Mouse (Mus musculus) left cerebral cortex, adult 18-20 months (tissue): ENCODE results near the gene Itpr2. TPM values are rescaled to one million over a fixed set of nuclear protein-coding genes. Genes with fewer than 3 reads are reported as not detected.

Experiments
- DNase-seq, 2 experiments: peaks; one replicate each; pipeline ENCODE4 v3.0.0; 2021 to 2022; ENCODE audit warnings: low spot score in 2 of 2, mixed read lengths in 1 of 2
- total RNA-seq, 2 experiments: library from RNA; stranded (reverse); gene quantifications; 2 replicates each; pipeline ENCODE4 v1.2.3; 2021

The Itpr2 gene
- total RNA-seq, 2 experiments from 2014 or later, result 10.7 to 13.3 TPM

- no peak for DNase-seq
Measured at GRCm38 (mm10) chr6:146229519-146229918, 272.5 kb downstream of the Itpr2 start.

- no peak for DNase-seq
Measured at GRCm38 (mm10) chr6:146228048-146228447, 274.0 kb downstream of the Itpr2 start.

- DNase-seq, result no peak
Measured at GRCm38 (mm10) chr6:146222403-146223063, 279.5 kb downstream of the Itpr2 start.

- no peak for DNase-seq
Measured at GRCm38 (mm10) chr6:146221371-146222336, 280.4 kb downstream of the Itpr2 start.

GRCm38 (mm10) chr6:146220071-146220470 lies 282.0 kb downstream of the Itpr2 start:
- no peak for DNase-seq

GRCm38 (mm10) chr6:146219534-146219933 lies 282.5 kb downstream of the Itpr2 start:
- DNase-seq, result no peak

GRCm38 (mm10) chr6:146215302-146215701 lies 286.7 kb downstream of the Itpr2 start:
- DNase-seq, result no peak

- no peak for DNase-seq
Measured at GRCm38 (mm10) chr6:146212339-146212738, 289.7 kb downstream of the Itpr2 start.

GRCm38 (mm10) chr6:146211233-146211632 lies 290.8 kb downstream of the Itpr2 start:
- DNase-seq, result no peak

- DNase-seq, result no peak
Measured at GRCm38 (mm10) chr6:146208983-146209382, 293.0 kb downstream of the Itpr2 start.

GRCm38 (mm10) chr6:146207204-146207959 lies 294.6 kb downstream of the Itpr2 start:
- DNase-seq, result no peak

- no peak for DNase-seq
Measured at GRCm38 (mm10) chr6:146205136-146205535, 296.9 kb downstream of the Itpr2 start.

GRCm38 (mm10) chr6:146204470-146204869 lies 297.6 kb downstream of the Itpr2 start:
- DNase-seq, result no peak

- no peak for DNase-seq
Measured at GRCm38 (mm10) chr6:146197868-146198379, 304.1 kb downstream of the Itpr2 start.

- no peak for DNase-seq
Measured at GRCm38 (mm10) chr6:146196701-146197100, 305.3 kb downstream of the Itpr2 start.

- DNase-seq, result no peak
Measured at GRCm38 (mm10) chr6:146195854-146196457, 306.1 kb downstream of the Itpr2 start.

GRCm38 (mm10) chr6:146191931-146192330 lies 310.1 kb downstream of the Itpr2 start:
- no peak for DNase-seq

GRCm38 (mm10) chr6:146190006-146190405 lies 312.0 kb downstream of the Itpr2 start:
- DNase-seq, result no peak

GRCm38 (mm10) chr6:146185532-146185931 lies 316.5 kb downstream of the Itpr2 start:
- DNase-seq, result no peak

GRCm38 (mm10) chr6:146184771-146185170 lies 317.3 kb downstream of the Itpr2 start:
- peak; percentile 10 to 33 for DNase-seq
